Mouse (Mus musculus): Measurements from ENCODE around the gene Sumo3.

Gene Sumo3

GRCm38 (mm10) chr10:77589117-77589516, 16.8 kb upstream of the Sumo3 start:
- DNase-seq (ENCODE audit: low read depth), result no peak

- no peak for DNase-seq (ENCODE audit: low read depth)
These were observed 16.1 kb upstream of the Sumo3 start for GRCm38 (mm10) chr10:77589749-77590148.

GRCm38 (mm10) chr10:77590812-77591211, 15.1 kb upstream of the Sumo3 start:
- DNase-seq (ENCODE audit: low read depth), result no peak

GRCm38 (mm10) chr10:77591546-77591945, 14.4 kb upstream of the Sumo3 start:
- DNase-seq (ENCODE audit: low read depth), result no peak

GRCm38 (mm10) chr10:77596060-77596459, 9.8 kb upstream of the Sumo3 start:
- DNase-seq (ENCODE audit: low read depth), result no peak

- no peak for DNase-seq (ENCODE audit: low read depth)
These were observed 2.9 kb upstream of the Sumo3 start for GRCm38 (mm10) chr10:77603021-77603420.

- DNase-seq (ENCODE audit: low read depth), result no peak
These were observed 1.8 kb upstream of the Sumo3 start for GRCm38 (mm10) chr10:77604111-77604510.

- DNase-seq (ENCODE audit: low read depth), result no peak
These were observed 939 bp upstream of the Sumo3 start for GRCm38 (mm10) chr10:77604958-77605357.

GRCm38 (mm10) chr10:77605368-77605767, 529 bp upstream of the Sumo3 start:
- no peak for DNase-seq (ENCODE audit: low read depth)

- no peak for DNase-seq (ENCODE audit: low read depth)
These were observed 958 bp downstream of the Sumo3 start for GRCm38 (mm10) chr10:77606855-77607254.

- no peak for DNase-seq (ENCODE audit: low read depth)
These were observed 1.5 kb downstream of the Sumo3 start for GRCm38 (mm10) chr10:77607441-77607840.

GRCm38 (mm10) chr10:77608589-77608988, 2.7 kb downstream of the Sumo3 start:
- DNase-seq (ENCODE audit: low read depth), result no peak

GRCm38 (mm10) chr10:77610221-77610961, 4.5 kb downstream of the Sumo3 start:
- DNase-seq (ENCODE audit: low read depth), result no peak

- DNase-seq (ENCODE audit: low read depth), result no peak
These were observed 7.5 kb downstream of the Sumo3 start for GRCm38 (mm10) chr10:77613409-77613808.

- no peak for DNase-seq (ENCODE audit: low read depth)
These were observed 9.8 kb downstream of the Sumo3 start for GRCm38 (mm10) chr10:77615647-77616046.

- no peak for DNase-seq (ENCODE audit: low read depth)
These were observed 10.3 kb downstream of the Sumo3 start for GRCm38 (mm10) chr10:77616166-77616565.

- DNase-seq (ENCODE audit: low read depth), result no peak
These were observed 11.0 kb downstream of the Sumo3 start for GRCm38 (mm10) chr10:77616926-77617325.

- no peak for DNase-seq (ENCODE audit: low read depth)
These were observed 15.6 kb downstream of the Sumo3 start for GRCm38 (mm10) chr10:77621546-77621945.

GRCm38 (mm10) chr10:77622055-77622988, 16.4 kb downstream of the Sumo3 start, which contains the start of gene Ube2g2:
Gene Ube2g2 (plus strand): TSS chr10:77622275.
- no peak for DNase-seq (ENCODE audit: low read depth)

GRCm38 (mm10) chr10:77623069-77623492, 17.2 kb downstream of the Sumo3 start:
- DNase-seq (ENCODE audit: low read depth), result peak; percentile 67

GRCm38 (mm10) chr10:77623639-77624400, 17.9 kb downstream of the Sumo3 start:
- DNase-seq (ENCODE audit: low read depth), result no peak

- peak; percentile 63 for DNase-seq (ENCODE audit: low read depth)
These were observed 18.7 kb downstream of the Sumo3 start for GRCm38 (mm10) chr10:77624570-77624995.
